Mouse (Mus musculus): ENCODE measurements at regions not wholly inside any gene's neighbourhood (a gene's known extent, or its start where the extent isn't known, plus 50 kb on each side); places are given as distances from the start of the nearest gene placed in this dataset. TPM values are rescaled to one million over a fixed set of nuclear protein-coding genes. Genes with fewer than 3 reads are reported as not detected.

- Histone ChIP-seq H3K9me3 (replicated peaks) (no peaks in the 10 kb centered on the region), H3K27me3 (replicated peaks) (no peaks in the 10 kb centered on the region), H3K36me3 (no peaks in the 10 kb centered on the region), H3K4me3 (no peak overlapping the region), H3K27ac (no peak overlapping the region), H3K4me2 (no peak overlapping the region), H3K9ac (no peak overlapping the region), H3K4me1 (no peaks in the 10 kb centered on the region)
- no peak for ATAC-seq
- 66% methylated on average over 2 of the region's 2 CpGs for WGBS (ENCODE audit: insufficient replicate concordance)
Measured at GRCm38 (mm10) chr1:144926136-144926535, 150.9 kb upstream of the Rgs18 start.

- Histone ChIP-seq H3K9me3 (replicated peaks) (no peaks in the 10 kb centered on the region), H3K36me3 (no peaks in the 10 kb centered on the region), H3K27ac (no peak overlapping the region), H3K27me3 (replicated peaks) (no peaks in the 10 kb centered on the region), H3K4me1 (no peaks in the 10 kb centered on the region), H3K4me2 (no peak overlapping the region), H3K4me3 (no peak overlapping the region), H3K9ac (no peak overlapping the region)
- no peak for ATAC-seq
- WGBS (ENCODE audit: insufficient replicate concordance): 71% methylated on average over 5 of the region's 5 CpGs
Measured at GRCm38 (mm10) chr1:144916568-144916967, 141.3 kb upstream of the Rgs18 start.

GRCm38 (mm10) chr1:144902987-144903386, 127.8 kb upstream of the Rgs18 start:
- H3K27ac ChIP-seq: no peak overlapping the region
- ATAC-seq: no peak
- H3K36me3 ChIP-seq: no peaks in the 10 kb centered on the region
- no peaks in the 10 kb centered on the region for H3K4me1 ChIP-seq
- no peaks in the 10 kb centered on the region for H3K9me3 ChIP-seq (replicated peaks)
- H3K4me3 ChIP-seq: no peak overlapping the region
- no peak overlapping the region for H3K9ac ChIP-seq
- no peaks in the 10 kb centered on the region for H3K27me3 ChIP-seq (replicated peaks)
- 36% methylated on average over 3 of the region's 3 CpGs for WGBS (ENCODE audit: insufficient replicate concordance)
- H3K4me2 ChIP-seq: no peak overlapping the region

GRCm38 (mm10) chr1:144883633-144884032, 108.4 kb upstream of the Rgs18 start:
- 68% methylated on average over 2 of the region's 2 CpGs for WGBS (ENCODE audit: insufficient replicate concordance)
- Histone ChIP-seq H3K4me3 (no peak overlapping the region), H3K9ac (no peak overlapping the region), H3K27me3 (replicated peaks) (no peaks in the 10 kb centered on the region), H3K4me2 (no peak overlapping the region), H3K27ac (no peak overlapping the region), H3K4me1 (no peaks in the 10 kb centered on the region), H3K36me3 (no peaks in the 10 kb centered on the region), H3K9me3 (replicated peaks) (no peaks in the 10 kb centered on the region)
- ATAC-seq: no peak

GRCm38 (mm10) chr1:144862133-144862532, 86.9 kb upstream of the Rgs18 start:
- no peaks in the 10 kb centered on the region for H3K27me3 ChIP-seq (replicated peaks)
- no peaks in the 10 kb centered on the region for H3K36me3 ChIP-seq
- no peak overlapping the region for H3K4me2 ChIP-seq
- no peak overlapping the region for H3K27ac ChIP-seq
- H3K9me3 ChIP-seq (replicated peaks): no peaks in the 10 kb centered on the region
- WGBS (ENCODE audit: insufficient replicate concordance): 58% methylated on average over 1 of the region's 1 CpGs
- H3K4me1 ChIP-seq: no peaks in the 10 kb centered on the region
- H3K4me3 ChIP-seq: no peak overlapping the region
- no peak for ATAC-seq
- H3K9ac ChIP-seq: no peak overlapping the region

Small RNA genes in the stretch of these regions (microRNA-seq; reads per million reads assigned to microRNA genes)
- not detected for gene Gm25708
